Mouse (Mus musculus) spleen, adult 18-20 months (tissue): ENCODE results near the gene Zfp329.
A peak's percentile ranks its signal among the peaks of the same experiment; 100 is the strongest.
"Not testable (repeated sequence)": the region's sequence is repeated elsewhere in the genome, so short reads cannot be mapped to it uniquely, and the experiment has no call there.

ENCODE experiments used
- DNase-seq, 2 experiments: peaks; one replicate each; pipeline ENCODE4 v3.0.0; 2022; ENCODE audit warnings: mixed read lengths in 2 of 2

Gene Zfp329

DNA sequence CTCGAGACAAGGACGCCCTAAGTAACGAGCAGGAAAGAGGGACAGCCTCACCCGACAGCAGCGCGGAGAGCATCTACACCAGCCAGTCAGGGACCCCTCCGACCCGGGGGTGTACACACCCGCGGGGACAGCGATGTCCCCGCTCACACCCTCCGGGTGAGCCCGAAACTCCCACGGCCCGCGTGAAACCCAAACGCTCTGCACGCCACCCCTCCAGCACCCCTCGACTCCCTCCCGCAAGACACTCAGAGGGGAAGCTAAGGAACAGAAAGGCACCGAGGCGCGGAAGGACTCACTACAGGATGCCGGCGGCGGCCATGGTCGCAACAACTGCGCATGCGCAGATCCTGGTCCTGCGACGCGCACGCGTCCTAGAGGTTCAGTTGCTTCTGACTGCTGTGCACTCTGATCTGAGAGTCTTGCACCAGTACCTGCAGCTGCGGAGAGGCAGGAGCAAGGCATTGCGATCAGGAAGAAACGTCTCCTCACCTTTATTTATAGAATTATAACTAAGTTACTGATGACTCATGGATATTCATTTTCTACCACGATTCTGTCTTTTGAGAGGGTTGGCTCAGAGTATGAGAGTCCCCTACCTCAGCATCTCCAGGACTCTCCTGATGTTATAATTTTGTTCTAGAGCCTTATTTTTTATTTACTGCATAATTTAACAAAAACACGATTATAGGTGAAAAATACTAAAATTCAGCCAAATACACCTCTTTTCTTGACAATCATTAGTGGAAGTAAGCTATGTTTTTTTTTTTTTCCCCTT is at the start of gene Zfp329:
Gene Zfp329 (minus strand): TSS at position 338 of the 775 bp plus-strand sequence.
- DNase-seq = peak; percentile 82 to 88

- no peak for DNase-seq
Observed at GRCm38 (mm10) chr7:12835779-12836178, 17.1 kb upstream of the Zfp329 start.

- peak in 1 of 2 experiments; percentile 14 for DNase-seq
Observed at GRCm38 (mm10) chr7:12835193-12835671, 16.6 kb upstream of the Zfp329 start.

- peak; percentile 82 to 89 for DNase-seq
Observed at GRCm38 (mm10) chr7:12834162-12835120, 15.8 kb upstream of the Zfp329 start, which contains the start of gene Zfp110. TSS of gene Zfp110 (plus strand) at chr7:12834761.

DNA sequence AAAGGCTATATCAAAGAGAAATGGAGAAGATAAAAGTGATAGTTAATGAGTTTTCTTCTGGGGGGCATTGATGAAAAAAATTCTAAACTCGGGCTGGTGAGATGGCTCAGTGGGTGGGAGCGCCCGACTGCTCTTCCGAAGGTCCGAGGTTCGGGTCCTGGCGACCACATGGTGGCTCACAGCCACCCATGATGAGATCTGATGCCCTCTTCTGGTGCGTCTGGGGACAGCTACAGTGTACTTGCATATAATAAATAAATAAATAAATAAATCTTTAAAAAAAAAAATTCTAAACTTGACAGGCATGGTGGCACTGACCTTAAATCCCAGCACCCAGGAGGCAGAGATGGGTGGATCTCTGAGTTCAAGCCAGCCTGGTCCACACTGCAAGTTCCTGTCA is 3.1 kb downstream of the Zfp329 start:
- DNase-seq = no peak

- DNase-seq = no peak
Observed at GRCm38 (mm10) chr7:12803727-12804071, 15.0 kb downstream of the Zfp329 start.

- DNase-seq = peak; percentile 25 to 39
Observed at GRCm38 (mm10) chr7:12802866-12803726, 15.6 kb downstream of the Zfp329 start, which contains the start of gene Zscan18. TSS of gene Zscan18 (minus strand) at chr7:12803635.

DNA sequence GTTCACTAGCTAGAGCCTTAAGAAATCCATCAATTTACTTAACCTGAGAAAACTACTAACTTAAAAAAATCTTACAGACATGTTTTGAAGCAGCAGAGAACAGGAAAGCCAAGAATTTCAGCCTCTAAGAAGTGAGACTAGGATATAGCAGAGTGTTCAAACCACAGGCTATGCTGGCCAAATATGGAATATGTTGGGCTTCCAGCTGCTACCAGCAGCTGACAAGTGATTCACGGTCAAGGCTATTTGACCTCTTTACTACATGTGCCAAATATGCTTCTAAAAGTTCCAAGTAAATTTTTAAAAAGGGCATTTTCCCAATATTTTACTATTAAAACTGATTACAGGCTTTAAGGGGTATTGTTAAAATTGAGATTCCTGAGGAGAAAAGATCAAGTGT is 19.1 kb downstream of the Zfp329 start:
- DNase-seq = no peak

DNA sequence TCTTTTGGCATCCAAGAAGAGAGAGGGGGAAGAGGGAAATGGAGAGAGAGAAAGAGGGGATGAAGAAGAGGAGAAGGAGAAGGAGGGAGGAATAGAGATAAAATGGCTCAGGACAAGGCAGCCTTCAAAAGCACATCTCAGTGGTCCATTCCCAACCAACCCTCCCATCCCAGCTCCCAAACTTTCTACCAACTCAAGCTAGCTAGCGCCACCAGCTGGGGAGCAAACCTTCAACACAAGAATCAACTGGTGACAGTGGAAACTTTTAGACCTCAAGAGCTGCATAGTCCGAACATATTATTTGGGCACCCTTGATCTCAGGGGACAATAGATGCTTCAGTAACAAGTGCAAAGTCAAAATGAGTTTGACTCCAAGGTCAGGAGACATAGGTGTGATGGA is 20.7 kb downstream of the Zfp329 start:
- DNase-seq = no peak

- DNase-seq = not testable (repeated sequence)
Observed at GRCm38 (mm10) chr7:12792624-12793023, 26.0 kb downstream of the Zfp329 start.

- DNase-seq = no peak
Observed at GRCm38 (mm10) chr7:12788025-12788424, 30.6 kb downstream of the Zfp329 start.

DNA sequence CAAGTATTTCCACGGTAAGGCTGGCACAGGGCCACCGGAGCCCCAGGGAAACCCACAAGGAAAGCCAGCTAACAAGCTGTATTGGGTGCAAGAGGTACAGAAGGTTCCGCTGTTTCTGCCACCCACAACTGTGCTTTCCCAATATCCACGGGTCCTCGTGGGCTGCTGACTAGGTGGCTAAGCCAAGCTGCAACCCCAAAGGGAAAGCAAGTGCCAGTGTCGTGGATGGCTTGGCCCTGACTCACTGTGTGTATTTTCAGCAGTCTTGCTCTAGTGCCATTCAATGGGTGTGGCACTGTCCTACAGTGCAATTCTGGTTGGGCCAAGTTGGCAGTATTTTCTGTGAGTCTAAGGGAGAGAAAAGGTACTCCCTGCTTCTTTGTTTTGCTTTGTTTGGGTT is 31.3 kb downstream of the Zfp329 start:
- DNase-seq = no peak

DNA sequence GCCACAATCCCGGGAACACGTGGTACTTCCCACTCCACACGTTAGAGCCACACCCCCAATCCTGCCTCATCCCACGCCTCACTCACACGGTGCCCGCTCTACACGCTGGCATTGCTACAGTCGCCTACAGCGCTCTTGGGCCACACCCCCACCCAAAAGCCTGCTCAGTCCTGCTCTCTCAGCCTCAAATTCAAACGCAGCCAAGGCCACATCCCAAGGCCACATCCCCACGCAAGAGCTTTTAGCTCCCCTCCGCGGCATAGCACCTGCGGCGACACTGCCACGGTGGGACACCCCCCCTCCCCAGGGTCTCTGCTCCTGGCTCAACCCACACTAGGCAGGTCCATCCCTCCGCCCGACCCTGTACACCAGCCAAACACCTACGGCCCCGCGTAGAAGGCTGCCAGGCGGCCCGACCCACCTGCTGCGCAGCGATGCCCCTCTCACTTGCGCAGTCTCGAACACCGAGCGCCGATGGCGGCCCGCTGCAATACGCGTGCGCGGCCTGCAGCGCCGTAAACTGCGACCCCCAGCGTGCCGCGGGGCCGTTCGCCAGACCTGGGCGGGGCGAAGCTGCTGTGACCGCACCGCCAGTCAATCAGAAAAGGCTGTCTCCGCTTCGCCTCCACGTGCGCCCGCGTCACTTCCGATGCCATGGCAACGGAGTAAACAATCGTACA is 38.4 kb downstream of the Zfp329 start:
- peak; percentile 51 to 59 for DNase-seq

GRCm38 (mm10) chr7:12779782-12780150 is 38.9 kb downstream of the Zfp329 start:
- no peak for DNase-seq

- DNase-seq = no peak
Observed at GRCm38 (mm10) chr7:12779141-12779540, 39.5 kb downstream of the Zfp329 start.

GRCm38 (mm10) chr7:12774606-12775005 is 44.1 kb downstream of the Zfp329 start:
- no peak for DNase-seq

GRCm38 (mm10) chr7:12774111-12774510 is 44.5 kb downstream of the Zfp329 start:
- no peak for DNase-seq
